Mouse (Mus musculus) cerebellum, adult 9-10 months (tissue): ENCODE data around the gene Tnip3.

Source experiments
- DNase-seq: peaks from one replicate; pipeline ENCODE4 v3.0.0; 2022

Tnip3 gene

GRCm38 (mm10) chr6:65585333-65586053, 60.4 kb downstream of the Tnip3 start:
- DNase-seq: no peak

- DNase-seq: no peak
Observed at GRCm38 (mm10) chr6:65588847-65589246, 63.7 kb downstream of the Tnip3 start.

GRCm38 (mm10) chr6:65590018-65590417, 64.9 kb downstream of the Tnip3 start:
- DNase-seq: no peak

GRCm38 (mm10) chr6:65594171-65594570, 69.1 kb downstream of the Tnip3 start:
- no peak for DNase-seq

DNA sequence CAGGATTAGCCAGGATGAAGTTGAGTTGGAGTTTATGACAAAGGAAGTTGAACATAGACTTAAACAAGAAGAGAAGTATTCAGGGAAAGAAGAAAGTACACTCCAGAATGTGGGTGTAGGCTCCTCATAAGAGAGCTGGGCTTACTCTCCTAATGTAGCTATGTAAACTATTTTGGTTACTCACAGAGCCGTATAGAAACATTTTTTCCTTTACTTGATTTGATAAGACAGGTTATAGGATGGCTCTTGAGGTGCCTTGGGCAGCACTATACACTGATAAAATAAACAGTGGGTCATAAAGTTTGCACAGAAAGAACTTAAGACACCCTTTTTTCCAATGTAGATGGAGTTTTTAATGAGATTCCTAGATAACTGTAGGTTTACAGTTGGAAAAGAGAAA, 70.3 kb downstream of the Tnip3 start:
- no peak for DNase-seq

DNA sequence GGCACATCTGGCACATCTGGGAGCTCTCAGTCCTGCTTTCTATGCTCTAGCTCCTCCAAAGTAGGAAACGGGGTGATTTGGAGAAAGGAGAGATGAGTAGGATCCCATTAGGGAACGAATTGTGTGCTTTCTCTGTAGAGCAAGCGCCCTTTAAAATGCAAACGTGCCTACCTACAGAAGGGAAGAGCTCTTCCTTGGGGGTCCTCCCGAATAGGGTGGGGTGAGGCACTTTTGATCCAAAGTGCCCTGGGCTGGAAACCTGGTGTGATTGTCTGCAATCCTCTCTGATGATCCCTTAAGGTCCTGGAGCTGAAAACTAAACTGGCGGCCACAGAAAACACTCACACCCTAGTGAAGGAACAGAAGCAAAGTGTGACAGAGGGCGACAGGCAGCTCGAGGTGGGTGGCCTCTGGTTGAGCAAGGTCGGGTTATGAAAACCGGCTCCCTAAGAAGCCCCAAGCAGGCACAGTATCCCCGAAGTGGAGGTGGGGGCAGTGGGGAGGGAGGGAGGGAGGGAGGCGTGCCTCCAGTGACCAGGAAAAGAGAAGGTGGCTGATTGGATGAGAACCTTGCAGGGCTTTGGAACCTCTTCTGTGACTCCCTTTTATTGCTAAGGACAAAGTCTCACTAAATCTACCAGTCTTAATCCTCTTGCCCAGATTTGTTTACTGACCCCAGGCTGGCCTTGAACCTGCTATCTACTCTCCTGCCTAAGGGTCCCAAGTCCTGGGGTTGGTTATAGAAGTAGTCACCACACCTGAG, 72.1 kb downstream of the Tnip3 start:
- DNase-seq: no peak

GRCm38 (mm10) chr6:65598522-65598921, 73.4 kb downstream of the Tnip3 start:
- DNase-seq: no peak

DNA sequence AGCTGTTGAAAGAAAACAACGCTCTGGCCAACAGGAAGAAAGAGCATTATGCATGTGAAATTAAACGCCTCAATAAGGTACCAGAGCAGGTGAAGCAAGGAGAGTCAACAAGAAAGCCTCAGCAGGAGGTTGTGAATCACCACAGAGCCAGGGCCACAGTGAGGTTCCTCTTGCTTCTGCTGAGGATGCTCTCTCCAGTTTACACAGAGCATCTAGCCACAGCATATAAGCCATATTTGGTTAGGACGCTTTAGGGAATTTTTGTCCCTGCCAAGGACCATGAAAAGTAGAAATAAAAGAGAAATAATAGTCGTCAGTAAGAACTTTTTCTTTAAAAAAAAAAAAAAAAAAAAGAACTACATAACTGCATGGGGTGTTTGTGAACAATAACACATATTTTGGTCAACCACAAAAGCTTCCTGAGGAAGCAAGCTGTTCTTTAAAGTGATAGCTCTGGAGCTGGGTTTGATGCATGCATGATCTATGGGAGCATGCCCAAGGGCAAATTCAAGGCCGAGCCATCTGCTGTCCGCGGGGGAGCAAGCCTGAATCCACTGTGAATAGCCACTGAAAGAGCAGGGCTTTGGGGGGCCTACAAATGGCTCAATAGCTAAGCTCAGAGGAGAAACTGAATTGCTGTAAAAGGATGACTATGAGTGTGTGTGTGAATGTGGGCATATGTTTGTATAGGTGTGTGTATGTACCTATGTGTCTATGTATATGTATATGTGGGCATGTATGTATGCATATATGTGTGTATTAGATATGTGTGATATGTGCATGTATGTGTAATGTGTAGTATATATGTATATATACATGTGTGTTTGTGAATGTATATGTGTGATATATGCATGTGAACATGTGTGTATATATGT, 75.0 kb downstream of the Tnip3 start:
- no peak for DNase-seq

GRCm38 (mm10) chr6:65600887-65601286, 75.8 kb downstream of the Tnip3 start:
- DNase-seq: no peak

DNA sequence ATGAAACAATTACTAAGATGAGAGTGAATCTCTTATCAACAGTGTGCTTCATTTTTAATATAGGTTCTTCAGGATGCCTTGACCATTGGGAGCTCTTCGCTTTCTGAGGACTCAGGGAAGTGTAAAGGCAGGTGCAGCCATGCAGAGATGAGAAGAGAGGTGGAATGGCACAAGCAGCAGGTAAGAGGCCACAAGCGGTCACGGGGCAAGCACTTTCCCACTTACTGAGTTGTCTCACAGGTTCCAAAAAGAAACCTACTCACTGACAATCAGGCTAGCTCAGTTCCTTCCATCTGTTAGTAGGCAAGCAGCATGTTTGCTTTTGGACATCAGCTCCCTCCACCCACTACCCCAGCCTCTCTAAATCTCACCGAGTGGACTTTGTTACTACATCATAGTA, 80.7 kb downstream of the Tnip3 start:
- no peak for DNase-seq

DNA sequence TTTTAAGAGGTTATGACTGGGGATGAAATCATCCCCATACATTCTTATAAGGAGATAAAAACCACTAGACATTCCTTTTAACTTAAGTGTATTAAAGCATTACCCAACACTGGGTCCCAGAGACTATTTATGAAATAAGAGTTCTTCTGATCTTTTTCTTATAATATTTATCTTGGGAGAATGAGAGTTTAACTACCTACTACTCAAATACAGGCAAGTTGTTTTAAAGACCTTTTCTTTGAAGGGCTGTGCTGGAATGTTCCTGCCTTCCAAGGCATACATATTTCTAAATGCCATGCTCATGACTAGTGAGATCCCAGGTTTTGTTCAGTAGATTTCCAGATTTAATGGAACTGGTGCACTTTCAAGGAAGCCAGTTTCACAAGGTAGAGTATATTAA, 81.8 kb downstream of the Tnip3 start:
- no peak for DNase-seq

- DNase-seq: no peak
Observed at GRCm38 (mm10) chr6:65611834-65612233, 86.7 kb downstream of the Tnip3 start.

GRCm38 (mm10) chr6:65613924-65614585, 88.9 kb downstream of the Tnip3 start:
- DNase-seq: no peak

DNA sequence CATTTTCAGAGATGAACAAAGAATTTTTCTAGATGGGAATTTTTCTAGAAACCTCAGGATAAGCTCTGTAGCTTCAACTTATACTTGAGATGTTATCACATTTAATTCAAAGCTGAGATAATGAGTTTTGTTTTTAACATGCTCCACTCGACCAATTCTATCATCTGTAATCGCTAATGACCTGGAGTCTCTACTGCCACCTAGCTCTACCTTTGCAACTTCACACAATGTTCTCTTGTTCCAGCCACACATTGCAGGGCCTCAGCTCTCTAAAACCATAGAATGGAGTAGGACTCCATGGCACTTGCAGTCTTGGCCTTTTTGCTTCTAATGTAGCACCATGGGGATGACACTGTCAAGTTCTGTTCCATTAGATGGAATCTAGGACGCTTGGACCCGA, 90.5 kb downstream of the Tnip3 start:
- DNase-seq: no peak

GRCm38 (mm10) chr6:65621260-65621659, 96.1 kb downstream of the Tnip3 start:
- no peak for DNase-seq

DNA sequence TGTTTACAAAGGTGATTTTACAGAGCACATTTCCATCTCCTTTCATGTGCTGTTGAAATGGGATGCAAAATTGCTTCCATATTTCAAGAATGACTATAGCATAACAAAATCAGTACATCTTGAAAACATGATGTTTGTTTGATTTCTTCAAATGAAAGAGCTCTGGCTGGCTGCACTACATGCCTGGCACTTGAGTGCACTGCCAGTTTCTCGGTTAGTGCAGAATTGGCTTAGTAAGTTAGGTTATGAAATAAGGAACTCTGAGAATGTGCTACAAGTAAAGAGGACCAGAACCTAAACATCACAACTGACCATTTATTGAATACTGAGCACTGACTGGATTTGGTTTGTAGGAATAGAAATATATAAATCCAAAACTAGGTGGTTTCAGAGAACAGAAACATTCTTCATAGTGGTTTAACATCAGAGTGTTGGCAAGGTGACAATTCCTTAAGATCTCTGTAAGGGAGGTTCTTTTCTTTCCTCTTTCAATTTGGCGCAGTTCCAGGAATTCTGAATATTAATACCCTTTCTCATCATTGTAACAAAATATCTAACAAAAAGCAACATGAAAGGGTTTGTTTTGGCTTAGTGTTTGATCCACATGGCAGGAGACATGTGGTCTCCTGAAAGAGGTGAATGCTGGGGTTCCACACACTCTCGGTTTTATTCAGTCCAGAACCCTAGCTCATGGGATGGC, 98.1 kb downstream of the Tnip3 start:
- no peak for DNase-seq

DNA sequence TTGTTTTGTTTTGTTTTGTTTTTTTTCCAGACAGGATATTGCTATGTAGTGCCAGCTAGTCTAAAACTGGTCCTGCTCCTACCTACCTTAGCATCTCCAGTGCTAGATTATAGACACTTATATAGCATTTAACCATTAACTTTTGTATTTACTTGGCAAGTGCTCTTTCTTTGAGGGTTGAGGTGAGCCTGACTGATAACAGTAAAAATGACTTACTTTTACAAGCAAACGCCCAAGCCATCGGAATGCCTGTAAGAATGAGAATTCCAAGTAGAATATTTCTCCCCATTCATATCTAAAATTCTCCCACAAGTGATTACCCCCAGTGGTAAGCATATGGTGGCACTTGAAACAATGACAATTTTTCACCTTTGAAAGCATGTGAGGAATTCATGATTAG, 105.5 kb downstream of the Tnip3 start:
- no peak for DNase-seq

- DNase-seq: no peak
Observed at GRCm38 (mm10) chr6:65632184-65632583, 107.1 kb downstream of the Tnip3 start.

GRCm38 (mm10) chr6:65642431-65642830, 117.3 kb downstream of the Tnip3 start:
- DNase-seq: no peak

DNA sequence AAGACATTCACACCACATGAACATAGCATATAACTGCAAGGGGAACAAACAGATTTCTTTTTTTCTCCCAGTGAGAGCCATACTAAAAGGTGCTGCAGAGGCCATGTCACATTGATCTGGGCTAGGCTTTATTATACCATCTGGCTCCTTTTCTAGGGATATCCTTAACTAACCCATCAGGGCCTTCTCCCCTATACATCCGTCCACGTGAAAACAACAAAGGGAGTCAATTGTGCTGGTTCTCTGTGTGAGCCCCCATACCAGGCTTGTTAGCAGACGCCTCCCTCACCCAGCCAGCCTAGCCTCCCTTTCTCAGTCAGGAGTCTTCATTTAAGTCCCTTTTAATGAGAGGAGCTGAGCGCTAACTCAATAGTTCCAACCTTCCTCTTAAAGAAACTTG, 119.0 kb downstream of the Tnip3 start:
- DNase-seq: no peak

DNA sequence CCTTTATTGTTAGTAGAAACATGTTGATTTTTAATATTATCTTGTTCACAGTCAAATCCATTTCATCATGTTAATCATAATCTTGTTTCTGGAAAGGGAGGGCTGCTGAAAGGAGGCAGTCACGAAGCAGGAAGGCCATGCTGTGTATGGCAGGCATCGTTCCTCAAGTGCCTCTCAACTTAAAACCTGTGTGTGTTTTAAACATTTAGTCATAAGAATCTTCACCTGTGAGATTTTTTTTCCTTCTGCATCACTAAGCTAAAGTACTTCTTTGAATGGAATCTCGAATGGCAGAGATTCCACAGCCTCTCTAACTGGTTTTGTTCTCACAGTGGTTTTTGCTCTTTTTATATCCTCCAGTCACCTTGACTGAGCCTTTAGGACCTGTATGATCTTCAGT, 121.3 kb downstream of the Tnip3 start:
- no peak for DNase-seq

DNA sequence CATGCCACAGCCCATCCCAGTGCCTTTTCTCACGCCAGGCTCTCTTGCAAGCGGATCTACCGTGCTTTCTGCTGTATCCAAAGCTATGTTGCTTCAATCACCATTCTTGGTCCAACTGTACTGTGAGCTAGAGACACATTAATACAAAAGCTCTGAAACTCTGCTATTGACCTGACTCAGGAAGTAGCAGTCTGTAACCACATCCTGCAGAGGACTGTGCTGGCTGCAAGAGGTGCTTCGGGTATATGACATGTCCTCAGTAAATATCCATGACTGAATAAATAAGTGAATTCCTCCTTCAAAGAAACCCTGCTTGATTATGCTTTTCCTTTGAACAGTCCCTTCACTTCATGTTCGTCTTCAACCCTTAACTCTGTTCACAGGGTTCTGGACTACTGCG, 122.6 kb downstream of the Tnip3 start:
- no peak for DNase-seq
